Mouse (Mus musculus): ENCODE data around the gene Filip1l.

DNA sequence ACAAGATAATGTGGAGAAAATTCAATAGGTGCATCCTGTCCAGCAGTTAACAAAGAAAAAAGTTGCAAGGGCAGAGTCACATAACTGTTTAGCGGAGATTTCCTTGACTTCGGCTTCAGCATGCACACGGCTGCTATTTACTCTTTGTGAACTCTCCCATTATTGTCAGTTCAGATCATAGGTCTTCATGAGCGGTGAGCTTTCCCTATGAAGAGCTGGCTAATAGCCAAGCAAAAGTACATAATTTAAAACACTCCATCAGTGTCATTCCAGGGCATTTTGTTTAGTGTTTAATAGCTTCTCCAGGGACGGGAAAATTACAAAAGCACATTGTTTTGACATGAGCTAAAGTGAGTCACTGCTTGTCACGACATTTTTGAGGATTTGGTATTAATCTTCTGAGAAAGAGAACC, 179.2 kb downstream of the Filip1l start:
- TF ChIP-seq CTCF (IDR thresholded peaks at IDR 0.05; ENCODE audit: low read depth, low read length): no peak
- TF ChIP-seq POLR2A (IDR thresholded peaks at IDR 0.05; ENCODE audit: borderline replicate concordance, low read depth, low read length): no peak
